Mouse (Mus musculus) kidney, adult 10 weeks (tissue): ENCODE results near the gene Chd4. TPM values are rescaled to one million over a fixed set of nuclear protein-coding genes. Genes with fewer than 3 reads are reported as not detected.

ENCODE experiments used
- polyA plus RNA-seq: library from polyadenylated mRNA; stranded (reverse); fragments of 350-450 nt; fragmentation: Illumina TruSeq; extraction: RNeasy Lipid Tissue Mini Kit (QIAGEN cat#74804); gene quantifications from one replicate; pipeline ENCODE4 v1.2.3, GENCODE M21; 2014; ENCODE audit warnings: low read depth, low replicate concordance

Gene Chd4
- 59.2 TPM for polyA plus RNA-seq

GRCm38 (mm10) chr6:125095391-125096278 lies at the start of gene Chd4:
Chd4 (plus strand) TSS chr6:125095981.

DNA sequence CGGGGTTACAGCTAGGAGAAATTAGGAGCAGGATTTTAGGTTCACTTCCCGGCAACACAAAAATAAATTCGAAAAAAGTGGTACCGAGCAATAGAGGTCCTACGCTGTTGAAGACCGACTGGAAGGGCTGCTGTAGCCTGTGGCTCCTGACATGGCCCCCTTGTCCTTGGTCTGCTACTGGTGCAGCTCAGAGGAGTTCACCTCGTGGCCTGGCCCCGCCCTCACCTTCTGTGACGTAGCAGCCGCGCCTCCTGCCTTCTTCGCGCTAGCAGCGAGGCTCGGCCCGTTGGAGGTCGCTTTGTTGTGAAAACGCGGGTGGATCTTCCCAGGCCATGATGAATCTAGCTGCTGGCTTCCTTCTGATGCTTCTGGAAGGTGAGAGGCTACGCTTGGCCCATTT lies 46.1 kb upstream of the Chd4 start, which contains the start of gene Acrbp:
Acrbp (plus strand) TSS at position 12 of the 400 bp plus-strand sequence.

DNA sequence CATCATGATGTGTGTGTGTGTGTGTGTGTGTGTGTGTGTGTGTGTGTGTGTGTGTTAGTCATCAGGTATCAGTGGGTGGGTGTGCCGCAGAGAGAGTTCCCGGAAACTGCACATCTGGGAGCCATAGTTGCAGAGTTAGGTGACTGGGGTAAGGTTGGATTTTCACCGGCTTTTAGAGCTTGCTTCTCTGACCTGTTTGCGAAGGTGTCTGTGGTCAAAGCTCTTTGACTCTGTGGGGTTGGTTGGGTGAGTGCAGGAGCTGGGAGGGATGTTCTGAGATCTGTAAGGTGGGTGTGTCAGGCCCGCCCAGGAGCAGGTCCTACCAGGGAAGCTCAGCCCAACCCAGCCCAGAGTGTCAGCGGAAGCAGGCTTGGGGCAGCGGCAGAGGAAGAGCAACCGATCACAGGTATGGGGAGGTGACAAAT lies 28.2 kb upstream of the Chd4 start, which contains the start of gene Lpar5:
Lpar5 (plus strand) TSS at position 350 of the 425 bp plus-strand sequence.

DNA sequence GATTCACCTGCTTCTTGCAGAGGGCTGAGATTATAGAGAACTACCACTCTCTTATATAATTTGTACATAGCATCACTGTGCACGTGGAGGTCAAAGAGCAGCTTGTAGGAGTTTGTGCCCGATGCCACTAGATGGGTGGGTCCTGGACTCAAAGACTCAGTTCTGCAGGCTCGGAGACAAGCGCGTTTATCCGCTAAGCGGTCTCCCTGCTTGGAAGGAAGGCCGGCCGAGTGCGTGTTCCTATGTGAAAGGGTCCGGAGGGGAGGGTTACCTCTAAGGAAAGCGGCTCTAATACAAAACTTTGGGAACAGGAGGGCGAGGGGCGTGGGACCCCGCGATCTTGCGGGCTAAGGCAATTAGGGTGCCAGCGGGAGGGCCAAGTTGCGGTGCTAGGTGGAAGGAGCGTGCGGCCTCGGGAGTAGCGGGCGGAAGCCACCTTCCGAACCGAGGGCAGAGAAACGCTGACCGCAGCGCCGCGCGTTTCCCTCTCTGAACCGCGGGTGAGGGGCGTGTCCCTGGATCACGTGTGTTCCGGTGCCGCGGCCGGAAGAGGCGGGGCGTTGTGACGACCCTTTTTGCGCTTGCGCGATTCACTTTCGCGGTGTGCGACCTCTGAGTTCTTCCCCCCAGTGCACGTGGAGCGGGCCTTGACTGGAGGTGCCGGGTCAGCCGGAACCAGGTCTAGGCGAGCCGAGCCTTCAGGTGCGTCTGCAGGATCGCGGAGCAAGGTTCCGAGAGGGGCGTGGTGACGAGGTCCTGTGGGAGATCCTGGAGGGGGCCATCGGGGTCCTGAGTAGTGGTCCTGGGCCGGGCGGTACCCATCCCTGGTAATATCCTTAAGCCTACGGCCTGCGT lies 35.7 kb downstream of the Chd4 start, which contains the start of gene Nop2:
Nop2 (plus strand) TSS at position 608 of the 855 bp plus-strand sequence.

DNA sequence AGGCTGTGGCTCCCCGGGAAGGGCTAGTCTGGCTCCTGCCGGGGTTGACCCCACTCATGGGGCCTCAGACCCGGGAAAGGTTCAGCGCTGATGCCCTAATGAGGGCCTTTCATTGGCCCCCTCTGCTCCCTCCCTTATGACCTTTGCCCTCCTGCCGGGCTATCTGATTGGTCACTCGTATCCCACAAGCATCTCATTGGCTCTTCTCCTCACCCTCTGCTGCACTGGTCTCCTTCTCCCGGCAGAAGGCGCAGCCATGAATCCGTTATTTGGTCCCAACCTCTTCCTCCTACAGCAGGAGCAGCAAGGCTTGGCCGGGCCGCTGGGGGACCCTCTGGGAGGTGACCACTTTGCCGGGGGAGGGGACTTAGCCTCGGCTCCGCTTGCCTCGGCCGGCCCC lies 49.2 kb downstream of the Chd4 start, which contains the start of gene Iffo1:
Iffo1 (plus strand) TSS at position 241 of the 400 bp plus-strand sequence.

GRCm38 (mm10) chr6:125166051-125166751 lies 70.4 kb downstream of the Chd4 start, which contains the start of gene Gapdh:
Gapdh (minus strand) TSS chr6:125166467.

Other genes with a start within 250 kb of the Chd4 start
- gene P3h3, start 238.2 kb upstream of the Chd4 start, polyA plus RNA-seq: not detected
- gene Gpr162, start 232.0 kb upstream of the Chd4 start, polyA plus RNA-seq: not detected
- 0.36 TPM for gene Cd4, start 207.8 kb upstream of the Chd4 start, polyA plus RNA-seq
- gene Lag3, start 184.3 kb upstream of the Chd4 start, polyA plus RNA-seq: not detected
- gene Ptms, start 175.9 kb upstream of the Chd4 start, polyA plus RNA-seq: 287 TPM
- 11.8 TPM for gene Mlf2, start 164.6 kb upstream of the Chd4 start, polyA plus RNA-seq
- 21.7 TPM for gene Cops7a, start 130.4 kb upstream of the Chd4 start, polyA plus RNA-seq
- gene Pianp, start 99.3 kb upstream of the Chd4 start, polyA plus RNA-seq: not detected
- 12.1 TPM for gene Zfp384, start 86.8 kb upstream of the Chd4 start, polyA plus RNA-seq
- gene Ing4, start 56.2 kb upstream of the Chd4 start, polyA plus RNA-seq: 8.7 TPM
- gene Acrbp, start 46.3 kb upstream of the Chd4 start, polyA plus RNA-seq: 0.53 TPM
- gene Lpar5, start 28.1 kb upstream of the Chd4 start, polyA plus RNA-seq: not detected
- gene Nop2, start 35.9 kb downstream of the Chd4 start, polyA plus RNA-seq: 1.3 TPM
- 3.1 TPM for gene Iffo1, start 49.3 kb downstream of the Chd4 start, polyA plus RNA-seq
- 156 TPM for gene Gapdh, start 70.5 kb downstream of the Chd4 start, polyA plus RNA-seq
- gene Ncapd2, start 95.7 kb downstream of the Chd4 start, polyA plus RNA-seq: 0.28 TPM
- gene Mrpl51, start 95.8 kb downstream of the Chd4 start, polyA plus RNA-seq: 159 TPM
- gene Vamp1, start 119.6 kb downstream of the Chd4 start, polyA plus RNA-seq: 5.0 TPM
- 1.3 TPM for gene Tapbpl, start 135.9 kb downstream of the Chd4 start, polyA plus RNA-seq
- gene Cd27, start 141.0 kb downstream of the Chd4 start, polyA plus RNA-seq: not detected
- gene Tuba3a, start 190.1 kb downstream of the Chd4 start, polyA plus RNA-seq: not detected
- gene Ltbr, start 217.9 kb downstream of the Chd4 start, polyA plus RNA-seq: 0.89 TPM
- 16.7 TPM for gene Scnn1a, start 224.7 kb downstream of the Chd4 start, polyA plus RNA-seq